ENCODE assay signal across 18 mouse cellular contexts in genomic region chr1:22902992-22903391, GRCm38 (mm10).
DNase-seq lines count a peak whose midpoint lies in the region; ATAC-seq and TF ChIP-seq lines count a peak whose summit lies in the region.
"Had no signal": no experiment of that assay in that cellular context is flagged by ENCODE, and none has a peak within 500 bp of the region (broad histone marks: within the 10 kb centered on the region; RNA-seq: fewer than 3 reads in every experiment).

No protein-coding gene starts in this region.

- no peaks in the 10 kb centered on the region for H3K27me3 ChIP-seq in forebrain, embryonic 14.5 days (replicated peaks; ENCODE audit: control insufficient read depth, insufficient read depth, low read length)
- no peaks in the 10 kb centered on the region for H3K27me3 ChIP-seq in forebrain, embryonic 12.5 days
- no peaks in the 10 kb centered on the region for H3K27me3 ChIP-seq in forebrain, embryonic 16.5 days (replicated peaks; ENCODE audit: control insufficient read depth, insufficient read depth, low read length)
- no peaks in the 10 kb centered on the region for H3K27me3 ChIP-seq in forebrain, embryonic 11.5 days (ENCODE audit: control insufficient read depth, insufficient read depth, low read length)
- H3K27me3 ChIP-seq: embryonic facial prominence, embryonic 13.5 days; embryonic facial prominence, embryonic 15.5 days had no signal

- no peaks in the 10 kb centered on the region for H3K9me3 ChIP-seq in forebrain, embryonic 14.5 days (replicated peaks; ENCODE audit: control insufficient read depth, low read length)
- no peaks in the 10 kb centered on the region for H3K9me3 ChIP-seq in forebrain, embryonic 12.5 days
- H3K9me3 ChIP-seq in forebrain, embryonic 16.5 days (ENCODE audit: control insufficient read depth, low read length), result no peaks in the 10 kb centered on the region
- no peaks in the 10 kb centered on the region for H3K9me3 ChIP-seq in forebrain, embryonic 11.5 days (ENCODE audit: control insufficient read depth, low read length)
- H3K9me3 ChIP-seq: embryonic facial prominence, embryonic 13.5 days; embryonic facial prominence, embryonic 15.5 days had no signal

- TF ChIP-seq CTCF in brain, embryonic 14.5 days (IDR thresholded peaks at IDR 0.05; ENCODE audit: borderline replicate concordance, extremely low read depth, insufficient read depth, insufficient read length), result no peak

- no peak overlapping the region for H3K27ac ChIP-seq in forebrain, embryonic 14.5 days (ENCODE audit: low read depth, low read length)
- no peak overlapping the region for H3K27ac ChIP-seq in forebrain, embryonic 12.5 days
- no peak overlapping the region for H3K27ac ChIP-seq in forebrain, embryonic 16.5 days (ENCODE audit: low read length)
- H3K27ac ChIP-seq in forebrain, embryonic 11.5 days (ENCODE audit: low read depth, low read length), result no peak overlapping the region
- H3K27ac ChIP-seq: embryonic facial prominence, embryonic 13.5 days; embryonic facial prominence, embryonic 15.5 days had no signal

- no peaks in the 10 kb centered on the region for H3K36me3 ChIP-seq in forebrain, embryonic 14.5 days (ENCODE audit: control insufficient read depth, insufficient read depth, low read length)
- H3K36me3 ChIP-seq in forebrain, embryonic 12.5 days (replicated peaks), result no peaks in the 10 kb centered on the region
- H3K36me3 ChIP-seq in forebrain, embryonic 16.5 days (ENCODE audit: control insufficient read depth, insufficient read depth), result no peaks in the 10 kb centered on the region
- H3K36me3 ChIP-seq in forebrain, embryonic 11.5 days (ENCODE audit: control insufficient read depth, insufficient read depth, low read length), result no peaks in the 10 kb centered on the region
- H3K36me3 ChIP-seq: embryonic facial prominence, embryonic 13.5 days; embryonic facial prominence, embryonic 15.5 days had no signal

- no peak overlapping the region for H3K4me3 ChIP-seq in forebrain, embryonic 14.5 days (ENCODE audit: low read depth, low read length)
- H3K4me3 ChIP-seq in forebrain, embryonic 12.5 days (replicated peaks), result no peak overlapping the region
- no peak overlapping the region for H3K4me3 ChIP-seq in forebrain, embryonic 16.5 days (replicated peaks; ENCODE audit: low read length)
- H3K4me3 ChIP-seq in forebrain, embryonic 11.5 days (ENCODE audit: low read depth, low read length), result no peak overlapping the region
- H3K4me3 ChIP-seq: embryonic facial prominence, embryonic 13.5 days; embryonic facial prominence, embryonic 15.5 days; erythroblast, embryonic 14.5 days had no signal

- no peaks in the 10 kb centered on the region for H3K4me1 ChIP-seq in forebrain, embryonic 14.5 days (ENCODE audit: control insufficient read depth, insufficient read depth, low read length)
- H3K4me1 ChIP-seq in forebrain, embryonic 12.5 days, result no peaks in the 10 kb centered on the region
- H3K4me1 ChIP-seq in forebrain, embryonic 16.5 days (replicated peaks; ENCODE audit: control insufficient read depth, insufficient read depth, low read length), result no peaks in the 10 kb centered on the region
- H3K4me1 ChIP-seq in forebrain, embryonic 11.5 days (replicated peaks; ENCODE audit: control insufficient read depth, insufficient read depth, low read length), result no peaks in the 10 kb centered on the region
- H3K4me1 ChIP-seq: embryonic facial prominence, embryonic 13.5 days; embryonic facial prominence, embryonic 15.5 days had no signal

- peak; percentile 24 for DNase-seq in forebrain, embryonic 14.5 days (ENCODE audit: low spot score)
- DNase-seq in forebrain, embryonic 11.5 days (ENCODE audit: low spot score), result no peak
- peak; percentile 43 for DNase-seq in brain, embryonic 14.5 days (ENCODE audit: low read depth)
- DNase-seq in cerebellum, postnatal 25 days, result no peak
- DNase-seq: adrenal gland, adult 2 months; adrenal gland, postnatal 10 days; adrenal gland, postnatal 25 days; cerebellum, adult 11-12 months; cerebellum, adult 2 months; cerebellum, adult 9-10 months; cerebellum, postnatal 10 days; cerebellum, postnatal 36 days; embryo, embryonic 11 days had no signal

- no peak overlapping the region for H3K4me2 ChIP-seq in forebrain, embryonic 14.5 days (ENCODE audit: low read length)
- no peak overlapping the region for H3K4me2 ChIP-seq in forebrain, embryonic 12.5 days
- H3K4me2 ChIP-seq in forebrain, embryonic 16.5 days (ENCODE audit: low read length), result no peak overlapping the region
- H3K4me2 ChIP-seq in forebrain, embryonic 11.5 days (ENCODE audit: low read depth, low read length, severe bottlenecking), result no peak overlapping the region
- H3K4me2 ChIP-seq: embryonic facial prominence, embryonic 13.5 days; embryonic facial prominence, embryonic 15.5 days had no signal

- H3K9ac ChIP-seq in forebrain, embryonic 14.5 days (ENCODE audit: low read length), result no peak overlapping the region
- H3K9ac ChIP-seq in forebrain, embryonic 12.5 days, result no peak overlapping the region
- H3K9ac ChIP-seq in forebrain, embryonic 16.5 days (replicated peaks; ENCODE audit: low read depth, low read length), result no peak overlapping the region
- no peak overlapping the region for H3K9ac ChIP-seq in forebrain, embryonic 11.5 days (ENCODE audit: low read length)
- H3K9ac ChIP-seq: embryonic facial prominence, embryonic 13.5 days; embryonic facial prominence, embryonic 15.5 days had no signal

- peak; percentile 54 for ATAC-seq in forebrain, embryonic 14.5 days
- no peak for ATAC-seq in forebrain, embryonic 12.5 days (ENCODE audit: low FRiP score)
- peak; percentile 80 for ATAC-seq in forebrain, embryonic 16.5 days
- no peak for ATAC-seq in forebrain, embryonic 11.5 days (replicated peaks; ENCODE audit: low FRiP score)

- 65% methylated on average over 2 of the region's 2 CpGs for WGBS in forebrain, embryonic 14.5 days
- 88% methylated on average over 2 of the region's 2 CpGs for WGBS in forebrain, embryonic 12.5 days
- 70% methylated on average over 2 of the region's 2 CpGs for WGBS in forebrain, embryonic 16.5 days
- 93% methylated on average over 2 of the region's 2 CpGs for WGBS in forebrain, embryonic 11.5 days

- TF ChIP-seq POLR2A in brain, embryonic 14.5 days (IDR thresholded peaks at IDR 0.05; ENCODE audit: borderline replicate concordance, extremely low read depth, insufficient read depth, insufficient read length, poor library complexity, severe bottlenecking), result no peak

Comparison
In these comparisons a context has a peak if more than half of its experiments do, and no peak if none do; other contexts are left out.
1. ATAC-seq: peak in forebrain, embryonic 14.5 days (single experiment) and forebrain, embryonic 16.5 days (single experiment); none in forebrain, embryonic 12.5 days (single experiment) and forebrain, embryonic 11.5 days (single experiment).
2. DNase-seq: peak in forebrain, embryonic 14.5 days (single experiment) and brain, embryonic 14.5 days (single experiment); none in forebrain, embryonic 11.5 days (single experiment) and cerebellum, postnatal 25 days (0 of 2).